Mouse (Mus musculus) liver (tissue): ENCODE measurements at regions not wholly inside any gene's neighbourhood (a gene's known extent, or its start where the extent isn't known, plus 50 kb on each side); places are given as distances from the start of the nearest gene placed in this dataset.

ENCODE experiments used
- DNase-seq: peaks from one replicate; pipeline ENCODE4 v3.0.0-alpha.2; 2020; ENCODE audit warnings: mixed read lengths

DNA sequence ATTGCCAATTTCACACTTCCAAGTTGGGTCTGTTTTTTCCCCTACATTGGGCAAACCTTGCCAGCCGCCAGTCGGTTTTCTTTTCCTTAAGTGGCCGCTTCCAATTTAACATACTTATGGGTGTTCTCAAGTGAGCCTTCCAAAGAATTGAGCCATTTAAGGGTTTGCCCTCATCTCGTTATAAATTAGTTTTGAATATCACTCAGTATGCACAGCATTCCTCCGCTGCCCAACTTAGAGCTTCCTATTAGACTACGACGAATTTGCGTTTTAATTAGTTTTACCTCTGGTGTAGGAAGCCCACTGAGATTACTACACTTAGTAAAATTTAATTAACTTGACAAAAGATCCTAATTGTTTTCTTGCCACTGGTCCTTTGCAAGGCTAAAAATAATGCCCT, 209.9 kb downstream of the Cdh11 start:
- DNase-seq: no peak

DNA sequence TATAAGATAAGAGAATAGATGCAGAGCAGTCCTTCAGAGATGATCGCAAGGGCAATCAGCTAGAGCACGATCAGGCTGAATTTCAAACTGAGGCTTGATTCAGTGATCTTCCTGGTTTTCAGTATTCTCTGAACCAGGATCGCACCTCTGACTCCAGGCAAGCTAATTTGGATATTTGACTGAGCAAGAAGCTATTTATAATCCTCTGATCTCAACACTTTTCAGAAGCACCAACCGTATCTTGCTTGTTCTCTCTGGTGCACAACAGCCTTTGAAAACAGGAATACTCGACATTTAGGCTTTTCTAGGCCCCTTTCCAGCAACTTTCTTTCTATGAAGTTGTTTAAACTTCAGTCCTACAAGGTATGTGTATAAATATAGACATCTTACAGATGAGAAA, 217.7 kb downstream of the Cdh11 start:
- DNase-seq: no peak

DNA sequence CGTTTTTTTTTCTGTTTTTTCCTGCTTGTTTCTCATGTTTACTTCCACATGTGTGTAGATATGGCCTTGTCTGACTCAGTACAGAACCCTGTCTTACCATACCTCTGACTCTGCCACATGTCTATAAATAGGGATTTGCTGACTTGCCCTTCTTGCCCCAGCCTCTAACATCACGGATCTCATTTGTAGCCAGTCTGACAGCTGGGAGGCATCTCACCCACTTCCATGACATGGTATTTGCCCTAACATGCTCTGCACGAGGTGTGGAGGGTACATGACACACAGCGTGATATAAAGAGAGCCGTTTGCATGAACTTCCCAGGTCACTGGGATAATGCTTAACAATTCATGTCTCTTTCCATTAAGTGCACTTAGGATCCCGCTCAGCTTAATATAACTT, 231.2 kb downstream of the Cdh11 start:
- DNase-seq: no peak

DNA sequence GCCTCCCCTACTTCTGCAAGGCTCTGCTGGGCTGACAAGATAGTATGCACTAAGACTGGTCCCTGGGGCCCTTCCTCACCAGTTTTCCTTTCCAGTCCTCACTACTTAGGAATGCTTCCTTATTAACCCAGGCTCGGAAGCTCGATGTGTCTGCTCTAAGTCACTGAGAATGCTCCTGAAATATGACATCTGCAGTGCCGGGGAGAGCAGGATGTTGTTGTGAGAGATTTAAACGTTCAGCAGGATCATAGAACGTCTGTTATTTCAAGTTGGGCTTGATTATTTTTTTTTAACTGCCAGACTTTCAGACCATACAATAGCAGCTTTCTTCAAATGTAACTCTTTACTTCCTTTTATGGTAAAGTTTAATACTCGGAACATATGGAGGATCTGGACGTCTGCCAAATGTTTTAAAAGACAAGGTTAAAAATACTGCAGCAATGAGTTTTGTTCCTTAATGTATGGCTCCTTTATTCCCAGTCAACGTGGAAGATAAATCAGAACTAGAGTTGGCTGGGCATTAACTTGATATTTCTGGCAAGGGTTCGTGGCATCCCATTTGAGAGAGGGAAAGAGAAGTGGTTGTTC, 232.0 kb downstream of the Cdh11 start:
- peak; percentile 20 for DNase-seq

DNA sequence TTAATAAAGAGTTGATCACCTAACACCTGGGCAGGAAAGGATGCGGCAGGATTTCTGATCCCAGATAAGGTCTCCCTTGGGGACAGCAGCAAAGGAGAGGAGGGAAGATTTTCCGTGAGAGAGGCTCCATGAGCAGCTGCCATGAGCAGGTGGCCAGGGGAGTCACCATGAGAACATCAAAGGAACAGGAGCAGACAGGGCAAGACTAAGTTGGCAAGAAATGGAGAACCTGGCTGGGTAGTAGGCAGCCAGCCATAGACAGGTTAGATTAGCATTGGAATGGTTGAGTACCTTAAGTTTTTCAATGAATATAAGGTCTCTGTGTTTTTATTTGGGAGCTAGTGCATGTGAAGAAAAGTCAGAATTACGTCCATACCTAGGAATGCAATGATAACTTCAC, 246.6 kb downstream of the Cdh11 start:
- no peak for DNase-seq

DNA sequence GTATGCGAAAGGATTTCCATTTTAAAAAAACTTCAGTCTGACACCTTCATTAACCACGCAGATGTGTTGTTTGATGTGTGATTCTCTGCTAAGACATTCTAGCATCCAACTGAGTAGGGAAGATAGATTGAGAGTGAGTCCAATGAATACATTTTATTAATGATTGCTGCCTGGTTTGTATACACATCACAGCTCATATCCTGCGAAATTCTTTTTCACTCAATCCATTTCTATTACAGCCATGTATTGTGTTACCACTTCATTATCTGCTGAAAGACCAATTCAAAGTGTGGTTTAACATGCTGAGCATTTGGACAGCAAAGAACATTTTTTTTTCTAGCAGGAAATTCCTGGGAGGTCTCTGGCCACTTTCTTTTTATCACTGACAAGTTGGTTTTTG, 247.4 kb downstream of the Cdh11 start:
- no peak for DNase-seq

DNA sequence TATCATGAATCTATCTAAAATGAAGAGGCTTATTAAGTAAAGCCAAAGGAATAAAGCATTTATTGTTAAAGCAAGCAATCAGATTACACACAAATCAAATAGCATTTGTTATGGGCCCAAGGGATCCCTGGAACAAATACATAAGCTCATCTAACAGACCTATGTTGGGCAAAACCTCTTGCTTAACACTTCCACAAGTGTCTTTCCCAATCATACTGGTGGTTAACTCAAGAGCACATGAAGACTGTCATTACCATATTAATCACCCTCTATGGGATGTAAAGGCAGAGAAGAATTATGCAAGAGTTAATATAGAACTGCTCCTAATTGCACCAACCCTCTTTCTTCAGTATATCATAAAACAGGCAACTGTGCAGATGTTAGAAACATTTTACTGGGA, 267.0 kb downstream of the Cdh11 start:
- no peak for DNase-seq

DNA sequence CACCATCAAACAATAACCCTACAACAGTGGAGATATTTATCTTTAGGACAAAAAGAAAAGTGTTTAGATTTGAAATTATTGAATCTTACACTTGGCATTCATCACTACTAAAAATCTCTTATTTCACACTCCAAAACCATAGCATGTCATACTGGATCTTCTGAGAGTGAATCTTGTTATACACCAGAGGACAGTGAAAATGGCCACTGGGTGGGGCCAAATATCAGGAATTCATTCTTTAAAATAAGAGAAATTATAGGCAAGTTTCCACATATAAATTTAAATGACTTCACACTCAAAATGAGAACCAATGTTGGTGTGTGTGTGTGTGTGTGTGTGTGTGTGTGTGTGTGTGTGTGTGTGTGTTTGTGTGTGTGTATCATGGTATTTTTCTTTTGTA, 269.7 kb downstream of the Cdh11 start:
- no peak for DNase-seq

DNA sequence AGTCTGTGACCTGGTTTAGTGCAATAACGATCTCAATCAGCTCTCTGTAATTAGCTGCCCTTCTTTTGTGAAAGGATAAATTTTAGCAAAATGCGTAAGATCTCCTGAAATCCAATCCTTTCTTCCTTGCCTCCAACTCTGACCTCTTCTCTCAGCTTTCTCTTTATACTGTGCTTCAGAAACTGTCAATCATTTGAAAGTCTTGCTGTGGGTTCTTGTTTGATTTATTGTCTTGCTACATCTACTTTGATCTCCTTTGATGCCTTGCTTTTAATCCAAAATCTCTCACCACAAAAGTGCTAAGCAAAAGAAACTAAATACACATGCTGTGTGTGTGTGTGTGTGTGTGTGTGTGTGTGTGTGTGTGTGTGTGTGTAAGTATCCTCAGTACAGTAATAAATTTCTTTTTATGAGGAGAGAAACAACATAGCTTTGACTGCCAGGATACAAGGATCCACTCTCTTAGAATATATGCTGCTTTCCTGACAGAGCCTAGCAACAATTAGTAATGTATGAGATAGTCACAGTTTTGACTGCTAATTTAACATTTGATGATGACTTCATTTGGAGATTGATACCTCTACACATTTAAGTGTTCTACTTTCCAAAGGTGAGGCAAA, 270.5 kb downstream of the Cdh11 start:
- no peak for DNase-seq

DNA sequence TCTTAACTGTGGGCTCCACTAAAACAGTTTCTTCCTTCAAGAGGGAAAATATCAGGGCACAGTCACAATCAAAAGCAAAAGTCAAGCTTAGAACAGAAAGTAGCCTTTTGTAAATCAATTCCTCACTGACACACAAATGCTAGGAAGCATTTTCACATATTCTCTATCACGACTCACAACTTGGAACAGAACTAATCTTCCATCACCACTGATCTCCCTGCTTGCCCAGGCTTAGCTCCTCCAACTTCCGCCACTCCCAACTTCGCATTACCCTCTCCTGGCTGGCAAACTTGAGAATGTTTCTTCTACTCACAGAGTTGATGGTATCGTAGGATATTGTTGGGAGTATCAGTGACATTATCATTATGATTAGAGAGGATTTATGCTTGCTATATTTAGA, 284.7 kb downstream of the Cdh11 start:
- DNase-seq: no peak

DNA sequence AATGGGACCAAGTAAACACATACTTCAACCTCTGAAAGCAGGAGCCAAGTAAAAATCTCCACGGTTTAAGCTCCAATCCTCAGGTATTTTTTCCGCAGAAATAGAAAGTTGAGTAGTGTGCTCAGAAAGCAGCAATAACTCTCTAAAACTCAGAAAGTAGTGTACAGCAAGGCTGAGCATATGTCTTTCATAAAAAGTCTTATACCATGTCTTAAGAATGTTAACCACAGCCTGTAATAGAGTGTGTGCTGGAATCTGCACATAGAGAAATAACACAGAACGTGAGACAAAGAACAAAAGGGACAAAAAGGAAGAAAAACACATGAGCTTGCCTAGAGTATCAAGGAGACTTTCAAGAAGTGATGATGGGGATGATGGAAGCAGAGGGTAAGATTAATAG, 285.2 kb downstream of the Cdh11 start:
- DNase-seq: no peak

DNA sequence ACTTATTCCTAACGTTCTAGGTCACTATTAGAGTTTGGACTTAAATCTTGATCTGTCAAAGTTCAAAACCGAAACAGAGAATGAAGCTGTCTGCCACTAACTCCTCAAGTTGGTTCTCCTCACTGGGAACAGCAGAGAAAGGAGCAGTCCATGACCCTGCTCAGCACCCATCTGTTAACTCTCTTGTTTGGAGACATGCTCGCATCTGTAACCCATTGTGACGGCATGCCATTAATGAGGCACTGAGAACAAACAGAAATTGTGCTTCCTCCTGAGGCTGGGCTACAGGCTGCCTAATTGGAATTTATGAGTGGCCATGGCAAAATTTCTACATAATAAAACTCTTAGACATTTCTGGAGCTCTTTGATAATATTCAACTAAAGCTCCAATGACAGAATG, 286.4 kb downstream of the Cdh11 start:
- no peak for DNase-seq

DNA sequence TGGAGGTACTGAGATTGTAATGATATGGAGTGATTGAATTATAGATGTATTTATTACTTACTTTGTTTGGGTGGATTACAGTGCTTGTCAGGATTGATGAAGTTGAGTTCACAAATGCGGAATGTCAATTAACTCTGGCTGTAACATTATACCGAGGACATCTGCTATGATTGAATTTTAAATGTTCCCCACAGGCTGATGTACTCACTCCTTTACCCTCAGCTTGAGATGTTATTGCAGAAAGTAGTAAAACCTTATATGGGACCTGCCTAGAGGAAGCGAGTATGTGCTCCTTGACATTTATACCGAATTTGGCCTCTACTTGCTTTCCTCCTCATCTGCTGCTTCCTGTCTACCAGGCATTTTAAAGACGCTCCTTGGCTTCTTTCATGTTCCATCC, 288.3 kb downstream of the Cdh11 start:
- DNase-seq: no peak

DNA sequence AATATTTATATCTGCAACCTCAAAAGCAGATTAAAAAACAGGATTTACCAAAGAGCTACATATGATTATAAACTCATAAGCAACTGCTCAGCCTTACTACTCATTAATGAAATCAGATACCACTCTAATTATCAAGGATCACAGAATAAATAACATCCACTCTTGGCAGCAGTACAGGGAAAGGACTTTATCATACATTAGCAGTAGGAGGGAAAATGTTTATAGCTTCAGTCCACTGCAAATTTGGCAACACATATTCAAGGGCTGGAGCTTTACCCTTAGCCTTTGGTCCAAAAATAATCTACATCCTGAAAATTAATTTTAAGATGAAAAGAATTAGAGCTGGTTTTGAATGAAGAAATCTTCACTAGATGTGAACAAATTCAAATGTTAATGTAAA, 288.7 kb downstream of the Cdh11 start:
- no peak for DNase-seq

DNA sequence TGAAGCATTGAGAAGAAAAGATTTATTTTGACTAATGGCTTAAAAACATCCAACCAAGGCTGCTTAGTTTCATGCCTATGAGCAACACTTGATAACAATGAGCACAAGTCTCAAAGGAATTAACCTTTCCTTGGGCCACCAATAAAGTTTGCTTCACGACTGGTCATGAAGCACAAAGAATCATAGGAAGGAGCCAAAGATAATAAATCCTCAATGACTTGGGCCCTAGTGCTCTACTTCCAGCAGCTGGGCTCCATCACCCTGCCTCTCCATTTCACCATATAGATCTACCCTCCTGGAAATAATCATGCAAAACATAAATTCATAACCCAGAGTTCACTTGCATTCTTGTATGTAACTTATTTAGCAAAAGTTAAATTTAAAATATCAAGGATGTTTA, 289.4 kb downstream of the Cdh11 start:
- no peak for DNase-seq

DNA sequence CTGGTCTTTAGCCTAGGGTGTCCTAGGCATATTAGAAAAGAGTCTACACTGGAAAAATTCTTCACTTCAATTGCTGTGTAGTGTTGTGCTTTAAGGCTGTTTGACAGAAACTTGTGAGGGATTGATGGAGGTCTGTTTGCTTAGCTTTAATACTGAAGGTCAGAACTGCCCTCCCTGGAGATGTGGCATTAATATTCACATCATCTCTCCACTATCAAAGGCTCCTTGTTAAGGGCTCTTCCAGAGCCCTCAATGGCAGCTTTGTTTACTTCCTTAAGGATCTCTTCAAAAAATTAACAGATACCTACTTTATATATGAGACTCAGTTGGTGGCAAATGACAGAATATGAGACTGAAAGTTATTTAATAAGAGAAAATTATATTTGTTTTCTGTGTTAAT, 294.4 kb downstream of the Cdh11 start:
- no peak for DNase-seq

DNA sequence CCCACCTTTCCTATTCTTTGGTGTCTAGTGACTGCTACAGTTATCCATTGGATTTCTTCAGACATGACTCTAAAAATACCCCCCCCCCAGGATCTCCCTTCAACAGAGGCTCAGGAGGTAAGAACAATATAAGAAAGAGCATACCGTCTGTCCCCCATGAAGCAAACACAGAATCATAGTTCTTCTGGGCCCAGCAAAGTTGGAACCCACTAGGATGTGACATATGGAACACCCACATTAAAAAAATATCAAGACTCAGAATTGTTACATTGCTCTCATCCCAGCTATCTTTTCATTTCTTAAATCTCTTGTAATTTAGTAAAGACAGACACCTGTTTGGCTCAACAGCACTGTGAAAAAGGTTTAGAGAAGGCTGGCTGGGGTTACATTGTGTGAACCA, 297.2 kb downstream of the Cdh11 start:
- no peak for DNase-seq

DNA sequence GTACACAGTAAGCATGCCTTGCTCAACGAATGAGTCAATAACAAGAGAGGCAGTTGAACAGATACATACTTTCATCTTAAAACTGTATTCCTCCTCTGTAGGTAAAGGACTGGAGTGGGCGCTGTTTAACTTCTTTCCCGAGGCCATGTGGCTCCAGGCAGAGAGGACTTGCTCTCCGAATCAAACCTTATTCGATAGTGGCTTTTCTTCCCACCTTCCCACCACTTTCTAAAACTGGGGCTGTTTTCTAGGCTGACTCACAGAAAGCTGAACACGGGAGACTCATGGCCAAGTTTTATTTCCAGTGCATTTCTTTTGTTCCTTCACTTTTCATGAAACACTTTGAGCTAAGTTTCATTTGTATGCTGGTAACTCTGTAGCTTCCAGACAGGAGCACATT, 297.6 kb downstream of the Cdh11 start:
- DNase-seq: no peak

DNA sequence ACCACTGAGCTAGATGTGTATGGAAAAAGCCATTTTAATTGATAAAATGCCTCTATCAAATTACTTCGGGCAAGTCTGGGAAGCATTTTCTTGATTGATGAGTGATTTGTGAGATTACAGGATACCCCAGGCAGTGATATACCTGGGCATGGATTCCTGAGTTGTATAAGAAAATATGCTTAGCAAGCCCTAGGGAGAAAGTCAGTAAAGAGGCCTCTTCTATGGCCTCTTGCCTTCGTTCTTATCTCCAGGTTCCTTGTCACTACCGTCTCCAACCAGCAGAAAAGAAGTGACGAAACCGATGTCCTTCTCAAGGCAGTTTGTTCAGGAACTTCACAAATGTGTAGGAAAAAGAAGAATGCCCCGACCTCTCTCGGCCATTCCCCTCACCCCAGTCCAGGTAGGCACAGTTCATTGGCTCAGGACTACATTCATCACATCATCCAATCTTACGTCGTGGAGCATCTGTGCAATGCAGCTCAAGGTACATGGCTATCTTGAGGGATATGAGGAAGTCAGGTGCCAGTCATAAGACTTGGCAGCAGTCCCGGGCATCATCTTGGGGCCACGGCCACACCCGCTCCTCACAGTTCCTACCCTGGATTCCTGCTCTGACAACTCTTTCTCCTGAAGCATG, 310.2 kb downstream of the Cdh11 start:
- no peak for DNase-seq

DNA sequence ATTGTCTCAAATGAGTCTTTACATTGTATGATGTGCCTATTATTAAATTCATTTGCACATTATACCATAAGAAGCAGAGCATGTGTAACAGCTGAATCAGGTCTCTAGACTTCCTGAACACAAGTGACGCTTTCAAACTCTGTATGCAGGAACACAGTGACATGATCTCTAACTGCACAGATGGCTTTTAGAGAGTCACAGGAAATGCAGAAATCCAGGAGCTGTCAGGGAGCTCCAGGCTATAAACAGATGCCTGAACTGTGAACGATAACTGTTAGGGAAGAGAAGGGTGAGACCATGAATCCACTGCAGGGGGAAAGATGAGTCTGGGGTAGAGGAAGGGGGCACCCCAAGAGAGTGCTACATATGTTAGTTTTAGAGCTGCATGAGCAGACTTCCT, 311.2 kb downstream of the Cdh11 start:
- DNase-seq: no peak

DNA sequence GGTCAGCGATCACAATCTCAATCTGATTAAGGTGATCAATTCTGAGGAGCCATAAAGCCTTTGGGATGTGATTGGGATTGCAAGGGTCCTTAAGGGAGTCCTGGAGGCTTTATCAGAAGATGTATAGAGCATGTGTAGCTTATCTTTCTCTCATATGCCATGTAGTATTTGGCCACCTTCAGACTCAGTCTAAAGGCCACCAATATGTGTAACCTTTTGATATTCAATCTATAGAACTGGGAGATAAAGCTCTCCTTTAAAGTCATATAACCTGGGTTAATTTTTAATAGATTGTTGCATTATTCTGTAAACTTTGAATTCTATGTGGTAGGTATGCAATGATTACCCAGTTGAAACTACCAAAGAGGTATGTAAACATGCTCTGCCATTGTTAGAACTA, 314.1 kb downstream of the Cdh11 start:
- DNase-seq: no peak

DNA sequence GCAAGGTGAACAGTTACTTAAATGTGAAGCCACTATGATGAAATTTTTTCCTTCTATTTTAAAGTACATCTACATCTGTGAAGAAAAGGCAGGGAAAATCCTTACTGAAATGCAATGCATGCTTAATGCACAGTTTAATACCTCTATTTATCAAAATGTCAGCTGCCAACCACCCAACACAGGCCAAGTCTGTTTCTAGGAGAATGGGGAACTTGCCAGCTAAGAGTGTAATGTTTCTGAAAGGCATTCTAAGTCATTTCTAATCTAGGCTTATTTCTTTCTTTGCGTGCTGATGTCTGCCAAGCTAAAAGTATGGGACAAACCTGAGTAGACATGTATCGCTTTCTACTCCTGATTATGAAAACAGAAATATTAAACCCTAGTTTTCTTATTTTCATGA, 322.8 kb downstream of the Cdh11 start:
- DNase-seq: no peak

DNA sequence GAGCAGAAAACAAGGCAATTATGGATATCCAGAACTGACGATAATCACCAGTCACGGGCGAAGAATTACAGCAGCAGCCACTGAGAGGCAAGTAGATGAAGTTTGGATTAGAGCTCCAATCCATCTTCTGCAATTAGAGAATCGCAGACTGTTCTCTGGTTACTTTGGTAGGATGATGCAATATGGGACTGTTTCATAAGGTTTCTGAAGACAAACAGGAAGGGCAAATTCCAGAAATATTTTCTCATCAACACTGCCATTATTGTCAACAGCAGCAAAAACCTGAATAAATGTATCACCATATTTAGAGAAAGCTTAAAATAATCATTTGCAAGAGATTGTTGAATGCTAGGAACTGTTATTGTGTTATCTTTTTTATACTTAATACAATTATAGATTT, 342.4 kb downstream of the Cdh11 start:
- no peak for DNase-seq

DNA sequence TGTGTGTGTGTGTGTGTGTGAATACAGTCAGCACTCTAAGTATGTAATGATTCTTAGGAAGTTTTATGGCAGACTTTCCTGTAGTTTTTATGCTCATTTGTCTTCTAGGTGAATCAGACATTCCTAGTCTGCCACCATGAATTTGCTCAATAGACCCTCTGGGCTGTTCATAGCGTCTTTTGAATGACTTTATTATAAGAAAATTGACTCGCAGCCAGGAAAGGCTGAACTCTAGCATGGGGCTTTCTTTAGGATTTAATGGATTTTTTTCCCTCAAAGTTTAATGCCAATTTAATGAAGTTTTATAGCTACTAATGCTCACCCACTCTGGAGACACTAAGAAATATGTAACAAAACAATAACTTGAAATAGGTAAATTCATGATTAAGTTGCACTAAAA, 363.6 kb downstream of the Cdh11 start:
- no peak for DNase-seq

DNA sequence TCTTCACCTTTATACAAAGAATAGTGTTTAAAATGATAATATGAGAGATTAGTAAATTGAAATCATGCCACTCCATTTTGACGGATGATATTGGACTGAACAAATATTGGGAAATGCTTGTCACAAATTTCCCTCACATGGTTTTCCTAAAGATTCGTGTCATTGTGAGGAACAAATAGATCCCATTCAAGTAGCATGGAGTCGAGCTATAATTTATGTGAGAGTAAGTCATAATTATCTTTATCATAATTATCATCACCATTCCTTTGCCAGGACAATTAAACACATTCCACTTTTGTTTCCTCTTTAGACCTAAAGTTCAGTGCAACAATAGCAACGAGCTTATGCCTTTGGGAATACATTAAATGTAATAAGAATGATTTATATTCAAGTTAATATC, 370.5 kb downstream of the Cdh11 start:
- DNase-seq: no peak
